Mouse (Mus musculus) liver, embryonic 14.5 days (tissue): Measurements from ENCODE around the gene Gpatch8.

Experiments used
- CTCF ChIP-seq: IDR thresholded peaks from 2 replicates; pipeline ENCODE4 v1.5.1; 2016; ENCODE audit warnings: antibody characterized with exemption, low read depth, control low read depth
- EP300 ChIP-seq: IDR thresholded peaks from 2 replicates; pipeline ENCODE4 v1.6.1; 2016; ENCODE audit warnings: antibody characterized with exemption, low read depth

DNA sequence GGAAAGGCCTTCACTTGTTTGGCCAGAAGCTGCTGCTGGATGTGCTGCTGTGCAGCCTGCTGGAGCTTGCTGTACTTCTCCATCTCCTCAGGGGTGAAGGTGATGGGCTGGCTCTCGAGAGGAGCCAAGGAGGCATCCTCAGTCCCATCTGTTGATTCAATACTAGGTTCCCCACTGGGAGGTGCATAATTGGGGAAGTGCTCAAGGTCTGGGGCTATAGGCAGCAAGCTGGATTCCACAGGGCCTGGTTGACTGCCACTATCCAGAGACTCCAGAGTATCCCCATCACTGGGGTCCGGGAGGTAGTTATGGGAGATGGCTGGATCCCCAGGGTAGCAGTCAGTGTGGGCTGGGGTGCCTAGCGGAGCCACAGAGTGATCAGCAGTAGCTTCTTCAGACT, 77.5 kb downstream of the Gpatch8 start:
- TF ChIP-seq CTCF (no peak), EP300 (no peak)
